Mouse (Mus musculus): ENCODE results near the gene Pknox2. TPM values are rescaled to one million over a fixed set of nuclear protein-coding genes. Genes with fewer than 3 reads are reported as not detected.
A peak's percentile ranks its signal among the peaks of the same experiment; 100 is the strongest.

The Pknox2 gene
- polyA plus RNA-seq, 2 experiments: 7.3 to 14.5 TPM

DNA sequence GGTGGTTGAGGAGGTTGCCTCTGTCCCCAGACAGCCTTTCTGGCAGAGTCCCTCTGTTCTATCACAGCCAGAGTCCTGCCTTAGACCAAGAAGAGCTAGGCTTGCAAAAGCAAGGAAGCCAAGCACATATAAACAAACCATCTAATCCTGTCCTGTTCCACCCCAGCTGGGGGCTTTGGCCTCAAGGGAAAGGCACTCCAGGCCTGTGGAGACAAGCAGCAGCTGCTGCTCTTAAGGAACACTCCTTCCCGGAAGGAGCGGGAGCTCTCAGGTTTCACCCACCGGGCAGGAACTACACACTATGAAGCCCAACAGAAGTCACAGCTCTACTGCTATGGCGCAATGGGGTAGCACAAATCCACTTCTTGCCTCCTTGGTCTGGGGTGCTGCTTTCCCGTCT is 230.3 kb downstream of the Pknox2 start:
- WGBS: 21% methylated on average over 5 of the region's 5 CpGs
- TF ChIP-seq POLR2A (IDR thresholded peaks at IDR 0.05; ENCODE audit: borderline replicate concordance, extremely low read depth, insufficient read depth, insufficient read length): no peak
- Histone ChIP-seq H3K4me3 (replicated peaks; ENCODE audit: low read length) (no peak overlapping the region), H3K27me3 (ENCODE audit: control insufficient read depth, insufficient read depth, low read length) (peaks cover 32% of the 10 kb centered on the region), H3K36me3 (ENCODE audit: control insufficient read depth, insufficient read depth, low read length) (no peaks in the 10 kb centered on the region), H3K27ac (replicated peaks; ENCODE audit: low read depth, low read length) (no peak overlapping the region), H3K4me2 (replicated peaks; ENCODE audit: low read depth, low read length, severe bottlenecking) (no peak overlapping the region), H3K4me1 (ENCODE audit: control insufficient read depth, insufficient read depth, low read length) (peaks cover 10% of the 10 kb centered on the region), H3K9ac (ENCODE audit: low read depth, low read length, severe bottlenecking) (no peak overlapping the region), H3K9me3 (ENCODE audit: control insufficient read depth, low read length) (no peaks in the 10 kb centered on the region)
- DNase-seq (ENCODE audit: low spot score) (peak; percentile 42), ATAC-seq (ENCODE audit: low FRiP score, low read depth) (peak; percentile 73)

DNA sequence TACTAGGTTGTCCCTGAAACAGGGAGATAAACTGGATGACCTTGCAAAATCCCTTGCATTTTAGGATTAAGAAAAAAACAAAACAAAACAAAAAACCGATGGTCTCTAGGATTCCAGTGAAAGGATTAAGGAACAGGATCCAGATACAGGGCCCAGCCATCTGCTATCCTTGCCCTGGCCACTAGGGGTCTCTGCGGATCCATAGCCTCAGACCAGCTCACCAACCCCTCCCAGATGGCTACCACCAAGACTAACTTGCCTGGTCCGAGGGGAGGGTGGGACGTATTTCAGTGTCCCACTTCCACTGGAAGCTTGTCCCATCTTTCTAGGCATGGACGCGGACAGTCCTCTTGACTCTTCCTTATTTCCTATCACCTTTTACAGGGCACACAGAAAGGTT is 230.8 kb downstream of the Pknox2 start:
- peaks cover 10% of the 10 kb centered on the region for H3K4me1 ChIP-seq (ENCODE audit: control insufficient read depth, insufficient read depth, low read length)
- 5% methylated on average over 6 of the region's 6 CpGs for WGBS
- no peaks in the 10 kb centered on the region for H3K9me3 ChIP-seq (ENCODE audit: control insufficient read depth, low read length)
- no peak for TF ChIP-seq POLR2A (IDR thresholded peaks at IDR 0.05; ENCODE audit: borderline replicate concordance, extremely low read depth, insufficient read depth, insufficient read length)
- H3K27me3 ChIP-seq (ENCODE audit: control insufficient read depth, insufficient read depth, low read length): peaks cover 28% of the 10 kb centered on the region
- no peak overlapping the region for H3K9ac ChIP-seq (ENCODE audit: low read depth, low read length, severe bottlenecking)
- ATAC-seq (ENCODE audit: low FRiP score, low read depth) (peak; percentile 66; the same call in 1 of the 2 replicates), DNase-seq (ENCODE audit: low spot score) (peak; percentile 82)
- no peaks in the 10 kb centered on the region for H3K36me3 ChIP-seq (ENCODE audit: control insufficient read depth, insufficient read depth, low read length)
- H3K4me3 ChIP-seq (replicated peaks; ENCODE audit: low read length): no peak overlapping the region
- H3K27ac ChIP-seq (replicated peaks; ENCODE audit: low read depth, low read length): no peak overlapping the region
- 0 out of 2 replicates have a peak overlapping the region, but pooled peaks have one; percentile 9 for H3K4me2 ChIP-seq (replicated peaks; ENCODE audit: low read depth, low read length, severe bottlenecking)

DNA sequence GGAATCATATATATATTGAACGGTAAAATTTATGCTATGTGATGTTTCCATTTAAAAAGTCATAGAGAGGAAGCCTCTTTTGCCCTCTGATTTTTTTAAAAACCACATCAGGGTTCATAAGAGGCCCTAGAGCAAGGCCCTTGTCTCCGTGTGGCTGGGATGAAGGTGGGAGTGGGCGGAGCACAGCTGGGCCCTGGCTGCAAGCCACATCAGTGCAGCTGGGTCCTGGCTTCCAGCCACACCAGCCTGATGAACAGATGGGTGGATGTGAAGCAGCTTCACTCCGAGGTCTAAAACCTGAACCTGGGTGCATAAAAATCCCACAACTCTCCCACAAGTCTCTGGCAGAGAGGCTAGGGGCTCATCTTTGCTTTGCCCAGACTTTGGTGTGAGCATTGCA is 241.8 kb downstream of the Pknox2 start:
- Histone ChIP-seq H3K4me2 (replicated peaks; ENCODE audit: low read depth, low read length, severe bottlenecking) (no peak overlapping the region), H3K4me1 (ENCODE audit: control insufficient read depth, insufficient read depth, low read length) (no peaks in the 10 kb centered on the region), H3K4me3 (replicated peaks; ENCODE audit: low read length) (no peak overlapping the region), H3K27me3 (ENCODE audit: control insufficient read depth, insufficient read depth, low read length) (no peaks in the 10 kb centered on the region), H3K27ac (replicated peaks; ENCODE audit: low read depth, low read length) (no peak overlapping the region), H3K36me3 (ENCODE audit: control insufficient read depth, insufficient read depth, low read length) (peaks cover 5% of the 10 kb centered on the region; the same call in 1 of the 2 replicates), H3K9me3 (ENCODE audit: control insufficient read depth, low read length) (no peaks in the 10 kb centered on the region), H3K9ac (ENCODE audit: low read depth, low read length, severe bottlenecking) (no peak overlapping the region)
- TF ChIP-seq POLR2A (IDR thresholded peaks at IDR 0.05; ENCODE audit: borderline replicate concordance, extremely low read depth, insufficient read depth, insufficient read length): no peak
- 35% methylated on average over 4 of the region's 4 CpGs for WGBS
- ATAC-seq (ENCODE audit: low FRiP score, low read depth) (no peak), DNase-seq (ENCODE audit: low spot score) (no peak)

DNA sequence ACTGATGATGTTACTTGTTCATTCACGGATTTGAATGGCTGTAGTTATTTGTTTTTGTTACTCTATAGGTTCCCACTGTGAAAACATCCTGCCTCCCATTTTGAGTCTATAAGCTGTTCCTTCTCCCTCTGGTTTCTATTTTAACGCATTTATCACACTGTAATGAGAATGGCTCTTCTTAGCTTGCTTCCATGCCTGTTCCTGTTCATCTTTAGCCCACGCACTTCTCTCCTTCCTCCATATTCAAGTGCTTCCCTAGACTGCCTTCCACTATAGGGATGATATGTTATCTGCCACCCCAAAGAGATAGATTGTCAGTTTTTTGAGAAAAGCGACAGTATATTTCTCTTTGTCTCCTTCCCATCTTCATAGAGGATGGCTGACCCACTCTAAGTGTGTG is 246.7 kb downstream of the Pknox2 start:
- no peak for ATAC-seq (ENCODE audit: low FRiP score, low read depth)

DNA sequence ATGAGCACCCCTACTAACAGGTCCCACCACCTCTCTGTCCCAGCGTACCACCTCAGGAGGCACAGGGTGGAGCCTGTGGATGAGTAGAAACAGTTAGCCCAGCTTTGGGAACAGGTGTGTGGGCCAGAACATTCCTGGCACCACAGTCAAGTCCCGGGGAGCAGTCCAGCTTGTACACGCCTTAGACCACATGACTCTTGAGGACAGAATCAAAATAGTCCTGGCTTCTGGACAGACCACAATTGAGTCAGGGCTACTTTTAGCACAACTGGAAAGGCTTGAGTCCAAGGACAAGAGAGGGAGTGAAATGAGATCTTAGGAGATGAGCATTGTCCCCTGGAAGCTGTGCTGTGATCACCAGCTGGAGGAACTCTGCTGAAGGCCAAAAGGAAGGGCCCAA is 248.6 kb downstream of the Pknox2 start:
- peaks cover 5% of the 10 kb centered on the region; the same call in 1 of the 2 replicates for H3K36me3 ChIP-seq (ENCODE audit: control insufficient read depth, insufficient read depth, low read length)
- no peak overlapping the region for H3K4me3 ChIP-seq (replicated peaks; ENCODE audit: low read length)
- no peaks in the 10 kb centered on the region for H3K4me1 ChIP-seq (ENCODE audit: control insufficient read depth, insufficient read depth, low read length)
- no peak for DNase-seq (ENCODE audit: low spot score)
- no peak overlapping the region for H3K27ac ChIP-seq (replicated peaks; ENCODE audit: low read depth, low read length)
- H3K27me3 ChIP-seq (ENCODE audit: control insufficient read depth, insufficient read depth, low read length): no peaks in the 10 kb centered on the region
- no peak overlapping the region for H3K9ac ChIP-seq (ENCODE audit: low read depth, low read length, severe bottlenecking)
- no peak for ATAC-seq (ENCODE audit: low FRiP score, low read depth)
- TF ChIP-seq POLR2A (IDR thresholded peaks at IDR 0.05; ENCODE audit: borderline replicate concordance, extremely low read depth, insufficient read depth, insufficient read length): no peak
- no peak overlapping the region for H3K4me2 ChIP-seq (replicated peaks; ENCODE audit: low read depth, low read length, severe bottlenecking)
- 82% methylated on average over 3 of the region's 3 CpGs for WGBS
- H3K9me3 ChIP-seq (ENCODE audit: control insufficient read depth, low read length): no peaks in the 10 kb centered on the region

More for the DNA sequence above, 246.7 kb downstream of the Pknox2 start:
- no peak for TF ChIP-seq POLR2A (IDR thresholded peaks at IDR 0.05; ENCODE audit: borderline replicate concordance, extremely low read depth, insufficient read depth, insufficient read length)
- no peaks in the 10 kb centered on the region for H3K27me3 ChIP-seq (ENCODE audit: control insufficient read depth, insufficient read depth, low read length)
- no peak overlapping the region for H3K4me2 ChIP-seq (replicated peaks; ENCODE audit: low read depth, low read length, severe bottlenecking)
- no peak overlapping the region for H3K4me3 ChIP-seq (replicated peaks; ENCODE audit: low read length)
- H3K9ac ChIP-seq (ENCODE audit: low read depth, low read length, severe bottlenecking): no peak overlapping the region
- H3K4me1 ChIP-seq (ENCODE audit: control insufficient read depth, insufficient read depth, low read length): no peaks in the 10 kb centered on the region
- no peak overlapping the region for H3K27ac ChIP-seq (replicated peaks; ENCODE audit: low read depth, low read length)
- no peaks in the 10 kb centered on the region for H3K9me3 ChIP-seq (ENCODE audit: control insufficient read depth, low read length)
- 89% methylated on average over 4 of the region's 4 CpGs for WGBS
- no peak for DNase-seq (ENCODE audit: low spot score)
- peaks cover 5% of the 10 kb centered on the region; the same call in 1 of the 2 replicates for H3K36me3 ChIP-seq (ENCODE audit: control insufficient read depth, insufficient read depth, low read length)

Data from limb, embryonic 14.5 days (tissue).